Mouse (Mus musculus) retina, postnatal 7 days (tissue): ENCODE measurements around the gene Tnfrsf21.
A peak's percentile ranks its signal among the peaks of the same experiment; 100 is the strongest.

ENCODE experiments used
- DNase-seq: peaks from one replicate; pipeline ENCODE4 v3.0.0-alpha.2; 2012; ENCODE audit warnings: low read depth, low spot score

The Tnfrsf21 gene

DNA sequence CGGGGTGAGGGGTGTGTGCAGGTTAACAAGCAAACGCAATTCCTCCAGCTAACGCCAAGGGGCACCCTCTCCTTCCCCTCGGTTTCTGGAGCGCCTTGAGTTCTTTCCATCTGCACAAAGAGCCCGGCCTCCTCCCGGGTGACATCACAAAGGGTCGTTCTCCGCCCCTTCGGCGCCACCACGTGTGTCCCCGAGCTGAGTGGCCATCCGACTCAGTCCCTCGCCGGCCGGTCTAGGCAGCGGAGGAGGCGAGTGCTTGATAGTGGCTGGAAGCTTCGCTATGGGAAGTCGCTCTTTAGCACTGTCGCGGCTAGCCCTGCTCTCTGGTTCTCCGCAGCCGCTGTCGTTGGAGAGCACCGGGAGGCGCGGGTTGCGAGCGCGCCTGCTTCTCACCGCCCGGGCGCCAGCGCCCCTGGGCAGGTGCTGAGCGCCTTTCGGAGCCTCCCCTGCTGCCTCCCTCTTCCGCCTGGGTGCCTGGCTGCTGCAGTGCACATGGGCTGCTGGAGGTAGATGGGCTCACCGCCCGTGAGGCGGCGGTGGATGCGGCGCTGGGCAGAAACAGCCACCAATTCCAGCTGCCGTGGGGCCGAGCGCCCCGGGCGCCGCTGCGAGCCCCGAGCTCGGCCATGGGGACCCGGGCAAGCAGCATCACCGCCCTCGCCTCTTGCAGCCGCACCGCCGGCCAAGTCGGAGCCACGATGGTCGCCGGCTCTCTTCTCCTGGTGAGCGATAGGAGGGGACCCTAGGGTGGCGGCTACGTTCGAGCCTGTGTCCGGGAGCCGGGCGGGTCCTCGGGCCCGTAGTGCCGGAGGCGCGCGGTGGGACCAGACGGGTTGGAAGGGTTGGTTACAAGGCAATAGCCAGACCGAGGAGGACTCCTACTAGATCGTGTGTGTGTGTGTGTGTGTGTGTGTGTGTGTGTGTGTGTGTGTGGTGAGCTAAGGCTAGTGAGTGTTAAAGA lies at the start of gene Tnfrsf21:
TSS of gene Tnfrsf21 (plus strand) at position 185 of the 961 bp plus-strand sequence.
- peak; percentile 81 for DNase-seq

- DNase-seq: no peak
Measured at GRCm38 (mm10) chr17:42968174-42968573, 48.2 kb upstream of the Tnfrsf21 start.

DNA sequence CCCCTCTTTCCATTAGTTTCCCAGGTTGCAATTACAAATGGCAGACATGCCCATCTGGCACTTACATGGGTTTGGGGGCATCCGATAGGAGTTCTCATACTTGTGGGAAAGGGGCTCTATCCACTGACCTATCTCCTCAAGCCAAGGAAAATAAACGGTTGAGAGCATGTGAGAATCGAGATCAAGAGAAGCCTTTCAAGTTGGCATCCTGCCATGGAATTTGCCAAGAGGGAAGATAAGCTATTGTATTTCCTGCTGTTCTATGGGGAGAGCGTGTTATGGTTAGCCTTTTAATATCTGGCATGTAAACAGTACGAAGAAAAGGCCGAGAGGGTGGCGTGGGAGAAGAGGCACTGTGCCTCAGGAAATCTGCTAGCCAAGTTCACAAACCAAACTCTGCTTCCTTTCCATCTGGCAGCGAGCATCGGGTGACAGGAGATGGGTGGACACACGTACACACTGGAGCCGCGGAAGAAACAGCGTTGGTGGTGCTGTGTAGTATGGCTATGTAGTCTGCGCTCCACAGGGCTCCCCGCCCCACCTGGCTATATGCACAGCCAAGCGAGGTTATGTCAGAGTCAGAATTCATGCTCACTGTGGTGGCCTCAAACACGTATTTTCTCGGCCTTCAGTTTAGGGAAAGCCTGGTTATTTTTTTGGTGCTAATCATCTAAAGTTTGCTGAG lies 40.9 kb upstream of the Tnfrsf21 start:
- DNase-seq: no peak

GRCm38 (mm10) chr17:42977766-42978165 lies 38.6 kb upstream of the Tnfrsf21 start:
- DNase-seq: no peak

DNA sequence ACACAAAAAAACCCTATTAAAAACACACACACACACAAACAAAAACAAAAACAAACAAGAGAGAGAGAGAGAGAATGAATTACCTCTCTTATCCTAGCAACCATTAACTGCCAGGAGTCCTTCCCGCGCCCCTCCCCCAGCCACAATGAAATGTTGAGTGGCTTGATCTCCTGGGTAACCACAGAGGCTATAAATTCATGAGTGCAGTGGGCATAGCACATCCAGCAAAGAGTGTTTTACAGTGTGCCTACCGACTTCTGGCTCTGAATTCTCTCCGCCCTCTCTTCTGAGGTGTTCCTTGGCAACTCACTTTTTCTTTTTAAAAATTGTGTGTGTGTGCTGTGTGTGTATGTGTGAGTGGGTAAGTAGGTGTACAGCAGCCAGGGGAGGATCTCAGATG lies 38.0 kb upstream of the Tnfrsf21 start:
- no peak for DNase-seq

GRCm38 (mm10) chr17:42981806-42982205 lies 34.5 kb upstream of the Tnfrsf21 start:
- no peak for DNase-seq

DNA sequence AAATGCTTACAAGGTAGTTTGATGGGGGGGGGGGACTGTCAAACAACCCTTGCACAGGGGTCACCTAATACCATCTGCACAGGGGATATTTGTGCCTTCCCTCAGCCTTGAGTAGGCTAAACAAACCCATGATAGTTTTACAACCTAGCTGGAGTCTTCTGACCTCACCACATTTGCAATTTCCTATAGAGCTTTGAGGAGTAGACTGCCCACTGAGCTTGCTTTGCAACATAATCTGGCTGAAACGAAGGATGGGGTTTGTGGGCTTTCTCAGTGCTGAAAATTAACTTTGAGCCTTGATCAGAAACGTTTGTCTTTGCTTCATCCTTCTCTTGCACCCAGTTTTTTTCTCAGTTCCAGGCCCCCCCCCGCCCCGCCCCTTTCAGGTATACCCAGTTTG lies 33.8 kb upstream of the Tnfrsf21 start:
- no peak for DNase-seq

GRCm38 (mm10) chr17:42985837-42986589 lies 30.3 kb upstream of the Tnfrsf21 start:
- DNase-seq: no peak

GRCm38 (mm10) chr17:42987692-42988091 lies 28.7 kb upstream of the Tnfrsf21 start:
- DNase-seq: no peak

DNA sequence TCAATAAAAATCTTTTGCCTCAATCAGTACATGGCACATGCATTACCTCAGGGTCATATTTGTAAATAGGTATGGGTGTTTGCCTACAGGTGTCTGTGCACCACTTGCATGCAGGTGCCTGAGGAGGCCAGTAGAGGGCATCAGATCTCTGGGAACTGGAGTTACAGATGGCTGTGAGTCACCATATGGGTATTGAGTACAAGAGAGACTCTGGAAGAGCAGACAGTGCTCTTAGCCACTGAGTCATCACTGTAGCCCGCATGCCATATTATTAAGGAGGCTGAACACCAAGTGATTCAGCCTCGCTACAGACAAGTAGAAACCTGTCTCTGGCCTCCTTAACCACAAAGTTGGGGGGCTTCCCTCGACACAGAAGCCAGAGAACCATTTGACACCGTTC lies 26.4 kb upstream of the Tnfrsf21 start:
- DNase-seq: no peak

GRCm38 (mm10) chr17:42991112-42991511 lies 25.2 kb upstream of the Tnfrsf21 start:
- DNase-seq: no peak

- no peak for DNase-seq
Measured at GRCm38 (mm10) chr17:42999446-42999977, 16.8 kb upstream of the Tnfrsf21 start.

- no peak for DNase-seq
Measured at GRCm38 (mm10) chr17:43000598-43000997, 15.8 kb upstream of the Tnfrsf21 start.

DNA sequence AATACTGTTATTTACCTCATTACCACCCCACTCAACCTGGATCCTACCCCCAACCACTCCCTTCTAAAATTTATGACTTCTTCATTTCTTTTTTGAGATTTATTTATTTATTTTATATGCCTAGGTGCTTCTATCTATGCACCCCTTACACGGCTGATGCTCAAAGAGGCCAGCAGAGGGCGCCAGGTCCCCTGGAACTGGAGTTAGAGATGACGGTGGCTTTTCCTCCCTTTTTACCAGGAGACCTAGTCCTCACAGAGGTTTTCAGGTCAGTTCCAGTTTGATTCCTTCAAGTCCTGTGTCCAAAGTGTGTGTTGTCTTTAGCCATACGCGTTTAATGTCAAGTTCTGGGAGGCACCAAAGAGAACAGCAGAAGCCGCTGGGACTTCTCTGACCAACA lies 3.6 kb upstream of the Tnfrsf21 start:
- DNase-seq: peak; percentile 59

- peak; percentile 30 for DNase-seq
Measured at GRCm38 (mm10) chr17:43017341-43018052, 1.1 kb downstream of the Tnfrsf21 start.

DNA sequence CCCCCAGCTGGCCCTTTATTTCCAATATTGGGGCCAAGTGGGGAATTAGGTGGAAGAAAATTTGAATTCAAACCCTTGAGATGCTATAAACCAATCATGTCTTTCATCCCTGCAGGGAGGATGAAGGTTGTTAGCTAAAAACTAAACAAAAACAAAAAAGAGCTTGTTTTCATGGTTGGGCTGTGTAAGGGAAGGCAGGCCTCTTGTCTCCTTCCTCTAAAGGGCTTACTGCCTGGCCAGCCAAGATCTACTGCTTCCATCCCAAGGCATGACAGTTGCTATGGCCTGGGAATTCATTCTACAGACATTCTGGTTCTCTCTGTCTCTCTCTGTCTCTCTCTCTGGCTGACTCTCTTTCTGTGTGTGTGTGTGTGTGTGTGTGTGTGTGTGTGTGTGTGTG lies 1.7 kb downstream of the Tnfrsf21 start:
- DNase-seq: no peak

- DNase-seq: no peak
Measured at GRCm38 (mm10) chr17:43019660-43020059, 3.3 kb downstream of the Tnfrsf21 start.

DNA sequence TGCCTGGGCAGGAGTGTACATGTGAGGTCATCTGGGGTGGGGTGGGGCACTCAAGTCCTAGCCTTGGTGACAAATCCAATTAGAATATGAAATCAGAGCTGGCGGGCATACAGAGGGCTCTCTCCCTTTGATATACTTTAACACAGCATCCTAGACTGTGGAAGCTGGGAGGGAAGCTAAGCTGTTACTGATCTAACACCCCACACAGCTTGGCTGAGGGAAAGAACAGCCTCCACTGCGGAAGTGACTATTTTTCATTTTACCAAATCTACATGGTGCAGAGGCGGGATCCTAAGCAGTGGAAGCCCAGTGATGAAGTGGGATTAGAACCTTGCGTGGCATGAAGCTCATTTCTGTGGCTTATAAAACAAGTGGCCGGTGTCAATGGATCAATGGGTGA lies 4.7 kb downstream of the Tnfrsf21 start:
- DNase-seq: no peak

DNA sequence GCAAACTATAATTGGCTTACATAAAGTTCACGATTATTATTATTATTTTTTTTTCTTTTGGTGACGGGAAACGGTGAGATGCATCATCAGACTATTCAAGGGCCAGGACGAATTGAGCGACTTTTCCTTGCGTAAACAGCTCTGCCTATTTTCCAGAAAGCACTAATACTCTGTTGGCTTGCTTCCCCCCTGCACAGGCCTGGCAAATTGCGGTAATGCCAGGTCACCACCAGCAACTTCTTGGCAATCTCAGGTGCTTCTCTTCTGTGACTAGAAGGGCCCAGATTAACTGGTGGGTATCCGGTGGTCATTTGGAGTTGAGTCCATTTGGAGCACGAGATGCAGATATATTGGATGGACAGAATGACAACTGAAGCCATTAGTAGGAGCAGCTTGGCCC lies 5.7 kb downstream of the Tnfrsf21 start:
- no peak for DNase-seq

- no peak for DNase-seq
Measured at GRCm38 (mm10) chr17:43023637-43024217, 7.4 kb downstream of the Tnfrsf21 start.

GRCm38 (mm10) chr17:43024531-43024930 lies 8.2 kb downstream of the Tnfrsf21 start:
- no peak for DNase-seq
